Mouse (Mus musculus): ENCODE measurements around the gene Cyp2j6.
"Not testable (repeated sequence)": the region's sequence is repeated elsewhere in the genome, so short reads cannot be mapped to it uniquely, and the experiment has no call there.

Gene Cyp2j6

DNA sequence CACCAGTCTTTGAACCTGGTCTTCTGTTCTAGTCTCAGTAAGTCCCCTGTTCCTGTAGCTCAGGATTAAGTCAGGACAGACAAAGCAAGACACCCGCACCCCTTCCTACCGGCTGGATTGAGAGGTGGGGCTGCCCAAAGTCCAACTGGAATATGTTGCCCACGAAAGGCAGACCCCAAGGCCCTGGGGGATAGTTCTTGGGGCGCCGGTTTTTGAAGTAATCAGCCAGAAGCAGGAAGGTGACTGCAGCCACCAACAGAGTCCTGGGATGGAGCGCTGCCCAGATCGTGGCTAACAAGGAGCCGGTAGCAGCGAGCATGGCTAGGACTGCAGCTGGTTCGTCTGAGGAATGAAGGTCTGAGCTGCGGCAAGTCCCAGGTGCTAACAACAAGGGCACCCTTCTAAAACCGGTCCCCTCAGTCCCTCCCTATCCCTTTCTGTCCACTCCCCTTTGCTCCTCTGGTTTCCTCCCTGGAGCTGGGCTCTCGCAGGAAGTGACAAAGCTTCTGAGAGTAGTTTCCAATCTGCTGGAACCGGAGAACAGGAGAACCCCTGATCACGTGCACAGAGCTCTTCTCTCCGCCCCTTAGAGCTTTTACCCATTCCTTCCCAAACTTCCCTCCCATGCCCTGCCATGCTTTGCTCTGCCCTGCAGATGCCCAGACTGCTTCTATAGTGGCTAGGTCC is at the start of gene Cyp2j6:
TSS of gene Cyp2j6 (minus strand) at position 529 of the 687 bp plus-strand sequence.
- in situ Hi-C loops (cut with MboI; ENCODE audit: low pct_unique_long_range_greater_than_20kb in 1 of 2, low sequenced_read_pairs in 2 of 2, unreplicated experiment in 1 of 2) = no loop called here

- in situ Hi-C loops (cut with MboI; ENCODE audit: low pct_unique_long_range_greater_than_20kb in 1 of 2, low sequenced_read_pairs in 2 of 2, unreplicated experiment in 1 of 2) = no loop called here
Observed at GRCm38 (mm10) chr4:96591791-96592150, 38.3 kb upstream of the Cyp2j6 start.

- in situ Hi-C loops (cut with MboI; ENCODE audit: low pct_unique_long_range_greater_than_20kb in 1 of 2, low sequenced_read_pairs in 2 of 2, unreplicated experiment in 1 of 2) = no loop called here
Observed at GRCm38 (mm10) chr4:96590911-96591790, 37.7 kb upstream of the Cyp2j6 start, which contains the start of gene Cyp2j9. Cyp2j9 (minus strand) TSS chr4:96591578.

- in situ Hi-C loops (cut with MboI; ENCODE audit: low pct_unique_long_range_greater_than_20kb in 1 of 2, low sequenced_read_pairs in 2 of 2, unreplicated experiment in 1 of 2) = no loop called here
Observed at GRCm38 (mm10) chr4:96581425-96582088, 28.1 kb upstream of the Cyp2j6 start.

DNA sequence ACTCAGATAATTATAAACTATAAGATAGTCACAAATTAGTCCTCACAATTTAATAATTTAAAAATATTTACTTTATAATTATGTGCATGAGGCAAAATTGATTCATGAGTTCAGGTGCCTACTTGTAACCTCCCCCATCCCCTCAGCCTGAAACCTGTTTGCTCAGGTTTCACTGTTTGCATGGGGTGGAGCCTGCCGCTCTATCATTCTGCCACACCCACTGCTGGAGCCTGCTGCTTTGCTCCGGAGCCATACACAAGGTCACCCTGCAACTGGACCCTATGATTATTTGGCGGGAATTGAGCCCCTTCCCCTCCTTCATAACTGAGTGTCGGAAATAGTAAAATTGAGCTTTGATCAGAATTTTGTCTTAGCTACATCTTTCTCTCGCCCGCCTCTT is 26.9 kb upstream of the Cyp2j6 start:
- in situ Hi-C loops (cut with MboI; ENCODE audit: low pct_unique_long_range_greater_than_20kb in 1 of 2, low sequenced_read_pairs in 2 of 2, unreplicated experiment in 1 of 2) = not testable (repeated sequence)

DNA sequence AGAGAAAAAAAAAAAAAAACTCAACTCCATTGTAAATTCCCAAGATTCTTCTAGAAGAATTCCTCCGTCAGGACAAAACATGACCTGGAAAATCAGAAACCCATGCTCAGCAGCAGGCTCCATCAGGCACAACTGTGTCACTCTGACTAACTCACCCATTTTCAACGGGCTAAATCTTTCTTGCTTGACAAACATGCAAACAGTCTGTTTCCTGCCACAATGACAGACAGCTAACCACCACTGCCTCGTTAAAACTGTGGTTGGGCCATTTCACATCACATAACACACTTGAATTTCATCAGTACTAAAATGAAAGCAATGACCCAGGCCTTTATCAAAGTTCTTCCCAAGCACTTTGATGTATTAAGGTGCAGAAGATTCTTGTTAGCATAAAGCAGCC is 16.0 kb upstream of the Cyp2j6 start:
- in situ Hi-C loops (cut with MboI; ENCODE audit: low pct_unique_long_range_greater_than_20kb in 1 of 2, low sequenced_read_pairs in 2 of 2, unreplicated experiment in 1 of 2) = no loop called here

DNA sequence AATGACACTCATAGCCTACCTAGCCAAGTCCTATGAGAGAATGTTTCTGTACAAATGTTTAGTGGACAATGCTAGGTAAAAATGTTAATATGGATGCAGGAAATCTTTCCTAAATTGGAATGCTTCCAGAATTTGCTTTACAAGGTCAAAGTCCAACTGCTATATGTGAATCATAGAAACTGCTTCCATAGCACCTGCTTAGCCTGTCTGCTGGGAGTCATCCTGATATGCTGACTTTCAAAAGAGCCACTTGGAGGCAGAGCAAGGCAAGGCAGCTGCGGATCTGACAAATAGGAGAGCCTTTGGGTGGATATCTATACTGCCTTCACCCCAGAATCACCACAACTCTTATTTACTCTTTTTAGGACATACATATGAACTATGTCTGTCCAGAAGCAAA is 14.5 kb upstream of the Cyp2j6 start:
- in situ Hi-C loops (cut with MboI; ENCODE audit: low pct_unique_long_range_greater_than_20kb in 1 of 2, low sequenced_read_pairs in 2 of 2, unreplicated experiment in 1 of 2) = no loop called here

GRCm38 (mm10) chr4:96565808-96566207 is 12.3 kb upstream of the Cyp2j6 start:
- in situ Hi-C loops (cut with MboI; ENCODE audit: low pct_unique_long_range_greater_than_20kb in 1 of 2, low sequenced_read_pairs in 2 of 2, unreplicated experiment in 1 of 2) = no loop called here

GRCm38 (mm10) chr4:96560464-96560863 is 7.0 kb upstream of the Cyp2j6 start:
- in situ Hi-C loops (cut with MboI; ENCODE audit: low pct_unique_long_range_greater_than_20kb in 1 of 2, low sequenced_read_pairs in 2 of 2, unreplicated experiment in 1 of 2) = no loop called here

GRCm38 (mm10) chr4:96559781-96560180 is 6.3 kb upstream of the Cyp2j6 start:
- in situ Hi-C loops (cut with MboI; ENCODE audit: low pct_unique_long_range_greater_than_20kb in 1 of 2, low sequenced_read_pairs in 2 of 2, unreplicated experiment in 1 of 2) = no loop called here

DNA sequence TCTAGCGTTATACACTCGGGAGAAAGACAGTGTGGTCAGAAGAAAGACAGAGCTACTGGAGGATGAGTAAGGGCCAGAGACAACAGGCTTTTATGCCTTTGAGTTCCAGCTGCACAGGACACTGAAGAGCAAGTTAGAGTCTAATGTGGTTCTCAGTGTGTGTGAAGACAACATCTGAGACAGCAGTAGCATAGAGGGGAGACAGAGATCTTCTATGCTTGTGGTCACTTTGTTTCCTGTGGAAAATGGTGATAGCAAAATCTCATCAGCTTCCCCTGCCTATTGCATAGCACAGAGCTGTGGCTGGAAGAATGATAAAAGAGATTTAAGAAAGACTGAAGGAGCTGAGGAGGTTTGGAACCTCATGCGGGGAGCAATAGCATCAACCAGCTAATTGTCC is 1.8 kb downstream of the Cyp2j6 start:
- in situ Hi-C loops (cut with MboI; ENCODE audit: low pct_unique_long_range_greater_than_20kb in 1 of 2, low sequenced_read_pairs in 2 of 2, unreplicated experiment in 1 of 2) = no loop called here

- in situ Hi-C loops (cut with MboI; ENCODE audit: low pct_unique_long_range_greater_than_20kb in 1 of 2, low sequenced_read_pairs in 2 of 2, unreplicated experiment in 1 of 2) = no loop called here
Observed at GRCm38 (mm10) chr4:96545976-96546375, 7.5 kb downstream of the Cyp2j6 start.

DNA sequence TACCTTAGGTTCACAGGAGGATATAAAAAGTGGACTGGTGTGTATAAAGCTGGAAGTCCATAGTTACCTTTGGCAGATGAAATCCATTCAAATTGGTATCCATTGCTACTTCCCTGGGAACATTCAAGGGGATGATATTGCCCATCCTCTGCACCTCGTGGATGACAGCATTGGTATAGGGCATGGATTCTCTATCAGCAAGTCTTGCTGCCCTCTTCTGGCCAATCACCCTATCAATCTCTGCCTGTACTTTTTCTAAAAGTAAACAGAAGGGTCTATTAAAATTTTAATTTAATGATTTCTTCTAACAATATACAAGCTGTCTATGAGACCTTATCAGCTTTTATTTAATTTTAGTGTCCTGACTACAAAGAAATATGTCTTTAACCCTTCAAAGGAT is 27.7 kb downstream of the Cyp2j6 start:
- in situ Hi-C loops (cut with MboI; ENCODE audit: low pct_unique_long_range_greater_than_20kb in 1 of 2, low sequenced_read_pairs in 2 of 2, unreplicated experiment in 1 of 2) = no loop called here

GRCm38 (mm10) chr4:96522256-96522655 is 31.2 kb downstream of the Cyp2j6 start:
- in situ Hi-C loops (cut with MboI; ENCODE audit: low pct_unique_long_range_greater_than_20kb in 1 of 2, low sequenced_read_pairs in 2 of 2, unreplicated experiment in 1 of 2) = no loop called here

DNA sequence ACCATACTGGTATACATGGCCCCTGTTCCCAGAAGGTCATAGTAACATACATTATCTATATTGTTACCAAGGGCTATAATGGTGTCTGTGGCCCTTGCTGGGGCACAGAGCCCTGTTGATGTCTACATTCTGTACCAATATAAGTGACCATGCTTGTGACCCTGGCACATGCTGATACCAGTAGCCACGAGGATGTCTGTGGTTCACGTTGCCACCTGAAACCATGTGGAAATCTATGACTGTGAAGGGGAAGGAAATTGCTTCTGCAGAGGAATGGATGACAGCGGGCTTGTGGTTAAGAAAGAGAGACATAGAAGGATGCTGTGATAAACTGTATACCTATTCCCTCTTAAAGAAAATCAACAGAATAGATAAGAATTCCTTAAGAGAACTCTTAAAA is 43.4 kb downstream of the Cyp2j6 start:
- in situ Hi-C loops (cut with MboI; ENCODE audit: low pct_unique_long_range_greater_than_20kb in 1 of 2, low sequenced_read_pairs in 2 of 2, unreplicated experiment in 1 of 2) = no loop called here

GRCm38 (mm10) chr4:96507286-96507685 is 46.2 kb downstream of the Cyp2j6 start, which contains the start of gene Cyp2j8:
Cyp2j8 (minus strand) TSS chr4:96507386.
- in situ Hi-C loops (cut with MboI; ENCODE audit: low pct_unique_long_range_greater_than_20kb in 1 of 2, low sequenced_read_pairs in 2 of 2, unreplicated experiment in 1 of 2) = no loop called here

All from mouse embryonic stem cell (cell line).